ENCODE assay signal across 7 mouse cellular contexts in the genomic region with DNA sequence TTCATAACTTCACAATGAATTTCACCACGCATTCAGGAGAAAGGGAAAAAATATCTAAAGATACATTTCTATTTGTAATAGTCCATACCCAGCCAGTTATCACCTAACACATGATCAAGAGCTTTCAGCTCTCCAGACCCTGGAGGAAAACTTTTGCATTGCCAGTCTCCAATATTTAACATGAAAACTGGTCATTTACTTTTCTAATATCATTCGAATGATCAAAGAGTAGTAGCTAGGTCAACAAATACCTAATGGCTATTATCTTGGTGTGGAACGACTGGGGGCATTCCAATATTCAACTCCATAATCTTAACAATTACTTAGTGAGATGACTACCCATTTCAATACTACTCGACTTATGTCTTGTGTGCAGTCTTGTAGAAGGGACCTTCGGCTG. TPM values are rescaled to one million over a fixed set of nuclear protein-coding genes. Genes with fewer than 3 reads are reported as not detected.
DNase-seq lines count a peak whose midpoint lies in the region; ATAC-seq and TF ChIP-seq lines count a peak whose summit lies in the region.

No protein-coding gene starts in this region.

- peaks cover 4% of the 10 kb centered on the region; the same call in 1 of the 2 replicates for H3K36me3 ChIP-seq in lung, embryonic 16.5 days (ENCODE audit: control insufficient read depth, insufficient read depth, low read length)
- peaks cover 8% of the 10 kb centered on the region for H3K36me3 ChIP-seq in limb, embryonic 13.5 days
- no peaks in the 10 kb centered on the region for H3K36me3 ChIP-seq in stomach, embryonic 16.5 days (ENCODE audit: control insufficient read depth, insufficient read depth, low read length)

- H3K27ac ChIP-seq in lung, embryonic 16.5 days (ENCODE audit: low read length), result no peak overlapping the region; the same call in 1 of the 2 replicates
- peak overlapping the region; percentile 93; the same call in 1 of the 2 replicates for H3K27ac ChIP-seq in embryonic fibroblast, embryonic 13.5 days (ENCODE audit: insufficient read depth, low read length)
- no peak overlapping the region for H3K27ac ChIP-seq in limb, embryonic 13.5 days
- H3K27ac ChIP-seq in stomach, embryonic 16.5 days (ENCODE audit: low read length), result peak overlapping the region; percentile 99; the same call in 1 of the 2 replicates

- no peaks in the 10 kb centered on the region for H3K27me3 ChIP-seq in lung, embryonic 16.5 days (ENCODE audit: control insufficient read depth, insufficient read depth, low read depth, low read length)
- H3K27me3 ChIP-seq in limb, embryonic 13.5 days, result no peaks in the 10 kb centered on the region
- H3K27me3 ChIP-seq in stomach, embryonic 16.5 days (ENCODE audit: control insufficient read depth, insufficient read depth, low read length), result no peaks in the 10 kb centered on the region

- H3K4me2 ChIP-seq in lung, embryonic 16.5 days (ENCODE audit: low read depth, low read length), result peak overlapping the region; percentile 72
- peak overlapping the region; percentile 73 for H3K4me2 ChIP-seq in limb, embryonic 13.5 days (replicated peaks)
- H3K4me2 ChIP-seq in stomach, embryonic 16.5 days (ENCODE audit: low read depth, low read length), result peak overlapping the region; percentile 73

- 7% methylated on average over 5 of the region's 5 CpGs for WGBS in lung, embryonic 16.5 days
- WGBS in limb, embryonic 13.5 days, result 14% methylated on average over 5 of the region's 5 CpGs
- 9% methylated on average over 5 of the region's 5 CpGs for WGBS in stomach, embryonic 16.5 days

- H3K4me1 ChIP-seq in lung, embryonic 16.5 days (replicated peaks; ENCODE audit: control insufficient read depth, insufficient read depth, low read length), result peaks cover 10% of the 10 kb centered on the region
- H3K4me1 ChIP-seq in embryonic fibroblast, embryonic 13.5 days (ENCODE audit: control insufficient read depth, insufficient read depth, low read length), result peaks cover 6% of the 10 kb centered on the region; the same call in 1 of the 2 replicates
- H3K4me1 ChIP-seq in limb, embryonic 13.5 days, result peaks cover 23% of the 10 kb centered on the region
- H3K4me1 ChIP-seq in stomach, embryonic 16.5 days (ENCODE audit: control insufficient read depth, insufficient read depth, low read length), result peaks cover 9% of the 10 kb centered on the region

- ATAC-seq in lung, embryonic 16.5 days (ENCODE audit: low read depth), result no peak
- no peak for ATAC-seq in limb, embryonic 13.5 days (ENCODE audit: low FRiP score, low read depth)
- no peak for ATAC-seq in stomach, embryonic 16.5 days (ENCODE audit: insufficient read depth, low FRiP score)
- no peak for ATAC-seq in granulocyte monocyte progenitor cell, adult 5-6 weeks (replicated peaks; ENCODE audit: poor library complexity, severe bottlenecking)

- peak overlapping the region; percentile 99 for H3K4me3 ChIP-seq in lung, embryonic 16.5 days (ENCODE audit: low read length)
- peak overlapping the region; percentile 99 for H3K4me3 ChIP-seq in embryonic fibroblast, embryonic 13.5 days (ENCODE audit: insufficient read depth, low read length)
- peak overlapping the region; percentile 74 for H3K4me3 ChIP-seq in limb, embryonic 13.5 days
- H3K4me3 ChIP-seq in stomach, embryonic 16.5 days (replicated peaks; ENCODE audit: low read length), result peak overlapping the region; percentile 100

- no peaks in the 10 kb centered on the region for H3K9me3 ChIP-seq in lung, embryonic 16.5 days (ENCODE audit: control insufficient read depth, low read length)
- H3K9me3 ChIP-seq in limb, embryonic 13.5 days, result no peaks in the 10 kb centered on the region
- no peaks in the 10 kb centered on the region for H3K9me3 ChIP-seq in stomach, embryonic 16.5 days (replicated peaks; ENCODE audit: control insufficient read depth, low read length)

- no peak for TF ChIP-seq CTCF in embryonic fibroblast, embryonic 13.5 days (IDR thresholded peaks at IDR 0.05; ENCODE audit: borderline replicate concordance, insufficient read depth, low read length)

- H3K9ac ChIP-seq in lung, embryonic 16.5 days (ENCODE audit: low read length), result peak overlapping the region; percentile 98
- H3K9ac ChIP-seq in limb, embryonic 13.5 days, result peak overlapping the region; percentile 83
- H3K9ac ChIP-seq in stomach, embryonic 16.5 days (ENCODE audit: low read length), result peak overlapping the region; percentile 98

- DNase-seq in lung, postnatal 36 days, result no peak
- no peak for DNase-seq in layer of hippocampus, postnatal 10 days (ENCODE audit: low spot score in 2 of 2)

- TF ChIP-seq POLR2A in embryonic fibroblast, embryonic 13.5 days (IDR thresholded peaks at IDR 0.05; ENCODE audit: low read depth, low read length), result no peak

RNA-seq across cellular contexts. Expression of gene Lsmem1, which starts 22.3 kb away (rescaled TPM):
- polyA plus RNA-seq in lung, embryonic 16.5 days (2015; fragmentation: Nextera tagmentation; extraction: Ambion mirVana), result 0.65 and 0.88 TPM in 2 replicates
- not detected in 2 replicates for polyA plus RNA-seq in embryonic fibroblast, embryonic 13.5 days (2011; ENCODE audit: insufficient read length, low read depth, missing spikeins)
- polyA plus RNA-seq in limb, embryonic 13.5 days (2015; fragmentation: Nextera tagmentation; extraction: Ambion mirVana), result 0.67 and 1.3 TPM in 2 replicates
- 0.68 TPM in 1 of 2 replicates, not detected in the other for polyA plus RNA-seq in stomach, embryonic 16.5 days (2015; fragmentation: Nextera tagmentation; extraction: Ambion mirVana)
- total RNA-seq in granulocyte monocyte progenitor cell, adult 5-6 weeks (2014; fragmentation: Nextera tagmentation), result not detected in 2 replicates
- total RNA-seq in granulocyte monocyte progenitor cell, adult 5-6 weeks (2017), result 0.52 TPM in 1 of 2 replicates, not detected in the other
- under 1 TPM; 0.22 to 0.69 TPM for total RNA-seq in layer of hippocampus, postnatal 10 days (2021)

RNA-seq across cellular contexts. Expression of gene Ifrd1, which starts 26.7 kb away (rescaled TPM):
- polyA plus RNA-seq in lung, embryonic 16.5 days (2015; fragmentation: Nextera tagmentation; extraction: Ambion mirVana), result 112 and 117 TPM in 2 replicates
- 151 and 161 TPM in 2 replicates for polyA plus RNA-seq in embryonic fibroblast, embryonic 13.5 days (2011; ENCODE audit: insufficient read length, low read depth, missing spikeins)
- polyA plus RNA-seq in limb, embryonic 13.5 days (2015; fragmentation: Nextera tagmentation; extraction: Ambion mirVana), result 109 and 118 TPM in 2 replicates
- polyA plus RNA-seq in stomach, embryonic 16.5 days (2015; fragmentation: Nextera tagmentation; extraction: Ambion mirVana), result 80.1 and 92.3 TPM in 2 replicates
- 91.2 and 111 TPM in 2 replicates for total RNA-seq in granulocyte monocyte progenitor cell, adult 5-6 weeks (2014; fragmentation: Nextera tagmentation)
- total RNA-seq in granulocyte monocyte progenitor cell, adult 5-6 weeks (2017), result 107 and 115 TPM in 2 replicates
- 100 to 1,000 TPM in 1 of 2 experiments, 10 to 100 TPM in 1; 97.4 to 104 TPM for total RNA-seq in layer of hippocampus, postnatal 10 days (2021)

Comparison
In these comparisons a context has a peak if more than half of its experiments do, and no peak if none do; other contexts are left out.
1. H3K27ac ChIP-seq: peak in embryonic fibroblast, embryonic 13.5 days (single experiment) and stomach, embryonic 16.5 days (single experiment); none in lung, embryonic 16.5 days (single experiment) and limb, embryonic 13.5 days (single experiment).
2. Peak in every context shown above with its lines, with median percentiles within 50 percentile points of each other: H3K4me2 ChIP-seq, H3K4me3 ChIP-seq and H3K9ac ChIP-seq.